Mouse (Mus musculus): Measurements from ENCODE around the gene Clec4n.
A peak's percentile ranks its signal among the peaks of the same experiment; 100 is the strongest.
"Not testable (repeated sequence)": the region's sequence is repeated elsewhere in the genome, so short reads cannot be mapped to it uniquely, and the experiment has no call there.

Clec4n gene

DNA sequence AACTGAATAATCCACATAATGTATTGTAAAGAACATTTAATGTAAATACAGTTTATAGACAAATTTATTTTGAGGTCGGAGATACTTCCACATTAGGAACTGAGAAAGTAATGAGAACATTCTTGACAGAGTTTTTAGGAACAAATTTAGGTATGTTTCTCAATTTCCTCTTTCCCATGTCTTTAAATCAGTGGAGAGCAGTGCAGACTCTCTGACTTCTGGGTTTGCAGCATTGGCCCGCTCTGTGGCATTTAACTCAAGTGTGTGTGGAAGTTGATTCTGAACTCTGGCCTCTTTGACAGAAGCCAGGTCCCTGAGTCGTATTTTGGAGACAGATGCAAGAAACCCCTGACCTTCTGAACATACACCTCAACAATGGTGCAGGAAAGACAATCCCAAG lies at the start of gene Clec4n:
TSS of gene Clec4n (plus strand) at position 200 of the 400 bp plus-strand sequence.
- DNase-seq (ENCODE audit: low read depth, low spot score) = no peak
- H3K27me3 ChIP-seq (ENCODE audit: control insufficient read depth, insufficient read depth, low read length, poor library complexity, severe bottlenecking) = no peaks in the 10 kb centered on the region
- H3K36me3 ChIP-seq (ENCODE audit: control insufficient read depth, insufficient read depth, low read length, poor library complexity, severe bottlenecking) = no peaks in the 10 kb centered on the region

DNA sequence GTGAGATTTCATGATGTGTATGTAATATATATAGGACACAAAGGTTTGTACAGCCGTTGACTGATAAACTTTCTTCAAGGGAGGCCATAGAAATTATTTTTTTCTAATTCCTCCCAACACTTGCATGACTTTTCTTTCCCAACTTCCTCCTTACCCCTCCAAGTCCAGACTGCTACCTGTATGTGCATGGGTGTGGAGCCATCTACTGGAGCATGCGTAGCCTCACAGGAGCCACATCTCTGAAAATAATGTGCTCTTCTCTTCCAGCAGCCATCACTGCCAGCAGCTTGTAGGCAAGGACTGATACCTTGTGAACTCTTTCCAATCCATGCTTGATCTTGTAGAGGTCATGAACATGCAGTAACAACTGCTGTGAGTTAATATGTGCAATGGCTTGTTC lies 44.8 kb upstream of the Clec4n start:
- peak; percentile 3 for DNase-seq (ENCODE audit: low read depth, low spot score)
- not testable (repeated sequence) for H3K36me3 ChIP-seq (ENCODE audit: control insufficient read depth, insufficient read depth, low read length, poor library complexity, severe bottlenecking); H3K27me3 ChIP-seq (ENCODE audit: control insufficient read depth, insufficient read depth, low read length, poor library complexity, severe bottlenecking)

- DNase-seq (ENCODE audit: low read depth, low spot score) = no peak
- Histone ChIP-seq H3K27me3 (ENCODE audit: control insufficient read depth, insufficient read depth, low read length, poor library complexity, severe bottlenecking) (no peaks in the 10 kb centered on the region), H3K36me3 (ENCODE audit: control insufficient read depth, insufficient read depth, low read length, poor library complexity, severe bottlenecking) (no peaks in the 10 kb centered on the region)
Observed at GRCm38 (mm10) chr6:123207187-123208076, 22.2 kb upstream of the Clec4n start.

DNA sequence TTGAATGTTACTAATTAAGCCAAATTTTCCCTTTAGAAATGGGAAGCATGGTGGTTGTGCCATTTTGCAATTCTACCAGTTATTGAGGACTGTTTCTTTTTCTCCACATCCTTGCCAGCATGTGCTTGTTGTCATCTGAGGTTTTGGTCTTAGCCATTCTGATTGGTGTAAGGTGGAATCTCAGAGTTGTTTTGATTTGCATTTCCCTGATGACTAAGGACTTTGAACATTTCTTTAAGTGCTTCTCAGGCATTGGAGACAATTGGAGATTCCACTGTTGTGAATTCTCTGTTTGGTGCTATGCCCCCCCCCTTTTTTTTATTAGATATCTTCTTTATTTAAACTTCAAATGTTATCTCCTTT lies 21.6 kb upstream of the Clec4n start:
- H3K36me3 ChIP-seq (ENCODE audit: control insufficient read depth, insufficient read depth, low read length, poor library complexity, severe bottlenecking); H3K27me3 ChIP-seq (ENCODE audit: control insufficient read depth, insufficient read depth, low read length, poor library complexity, severe bottlenecking); DNase-seq (ENCODE audit: low read depth, low spot score): not testable (repeated sequence)

- Histone ChIP-seq H3K27me3 (ENCODE audit: control insufficient read depth, insufficient read depth, low read length, poor library complexity, severe bottlenecking) (no peaks in the 10 kb centered on the region), H3K36me3 (ENCODE audit: control insufficient read depth, insufficient read depth, low read length, poor library complexity, severe bottlenecking) (no peaks in the 10 kb centered on the region)
- DNase-seq (ENCODE audit: low read depth, low spot score) = no peak
Observed at GRCm38 (mm10) chr6:123211726-123212125, 17.9 kb upstream of the Clec4n start.

GRCm38 (mm10) chr6:123227519-123228166 lies 2.0 kb upstream of the Clec4n start:
- Histone ChIP-seq H3K27me3 (ENCODE audit: control insufficient read depth, insufficient read depth, low read length, poor library complexity, severe bottlenecking) (no peaks in the 10 kb centered on the region), H3K36me3 (ENCODE audit: control insufficient read depth, insufficient read depth, low read length, poor library complexity, severe bottlenecking) (no peaks in the 10 kb centered on the region)
- peak; percentile 1 for DNase-seq (ENCODE audit: low read depth, low spot score)

DNA sequence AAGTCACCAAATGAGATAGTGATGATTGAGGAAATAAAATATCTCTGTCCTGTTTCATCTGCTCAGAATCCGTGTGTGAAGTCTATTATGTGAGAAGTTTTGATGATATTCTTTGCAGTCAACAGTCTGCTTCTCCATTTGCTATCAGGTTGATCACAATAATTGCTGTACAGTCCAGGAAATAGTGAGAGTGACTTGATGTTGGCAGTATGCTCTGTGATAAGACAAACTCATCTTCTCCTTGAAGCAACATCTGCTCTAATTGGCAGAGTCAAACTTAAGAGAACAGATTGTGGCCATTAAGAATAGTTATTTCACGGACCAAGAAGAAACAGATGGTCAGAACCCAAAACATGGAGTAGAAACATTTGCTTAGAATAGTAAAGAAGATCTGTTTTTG lies 1.5 kb downstream of the Clec4n start:
- no peak for DNase-seq (ENCODE audit: low read depth, low spot score)
- Histone ChIP-seq H3K36me3 (ENCODE audit: control insufficient read depth, insufficient read depth, low read length, poor library complexity, severe bottlenecking) (no peaks in the 10 kb centered on the region), H3K27me3 (ENCODE audit: control insufficient read depth, insufficient read depth, low read length, poor library complexity, severe bottlenecking) (no peaks in the 10 kb centered on the region)

- H3K36me3 ChIP-seq (ENCODE audit: control insufficient read depth, insufficient read depth, low read length, poor library complexity, severe bottlenecking) = no peaks in the 10 kb centered on the region
- DNase-seq (ENCODE audit: low read depth, low spot score) = no peak
- no peaks in the 10 kb centered on the region for H3K27me3 ChIP-seq (ENCODE audit: control insufficient read depth, insufficient read depth, low read length, poor library complexity, severe bottlenecking)
Observed at GRCm38 (mm10) chr6:123237582-123237981, 7.9 kb downstream of the Clec4n start.

- H3K27me3 ChIP-seq (ENCODE audit: control insufficient read depth, insufficient read depth, low read length, poor library complexity, severe bottlenecking) = no peaks in the 10 kb centered on the region
- no peak for DNase-seq (ENCODE audit: low read depth, low spot score)
- H3K36me3 ChIP-seq (ENCODE audit: control insufficient read depth, insufficient read depth, low read length, poor library complexity, severe bottlenecking) = no peaks in the 10 kb centered on the region
Observed at GRCm38 (mm10) chr6:123244201-123244600, 14.6 kb downstream of the Clec4n start.

- not testable (repeated sequence) for H3K27me3 ChIP-seq (ENCODE audit: control insufficient read depth, insufficient read depth, low read length, poor library complexity, severe bottlenecking); DNase-seq (ENCODE audit: low read depth, low spot score)
Observed at GRCm38 (mm10) chr6:123248862-123249261, 19.2 kb downstream of the Clec4n start.

DNA sequence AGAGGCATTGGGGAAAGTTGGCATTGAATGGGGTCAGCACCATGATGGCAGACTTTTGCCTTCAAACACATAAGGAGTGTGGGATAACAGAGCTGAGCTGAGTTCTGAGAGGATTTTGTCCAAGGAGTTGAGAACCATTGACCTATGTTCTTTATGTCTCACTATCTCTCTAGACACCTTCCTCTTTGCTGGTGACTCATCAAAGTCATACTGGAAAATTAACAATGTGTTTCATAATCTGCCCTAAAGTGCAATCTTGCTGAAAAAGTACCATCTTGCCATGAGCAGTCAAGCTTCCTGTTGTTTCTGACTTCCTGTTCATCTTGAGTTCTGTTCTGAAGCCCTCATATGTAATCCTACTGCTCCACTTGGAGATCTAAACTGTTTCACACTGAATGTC lies 23.1 kb downstream of the Clec4n start:
- Histone ChIP-seq H3K27me3 (ENCODE audit: control insufficient read depth, insufficient read depth, low read length, poor library complexity, severe bottlenecking) (no peaks in the 10 kb centered on the region), H3K36me3 (ENCODE audit: control insufficient read depth, insufficient read depth, low read length, poor library complexity, severe bottlenecking) (no peaks in the 10 kb centered on the region)

More at GRCm38 (mm10) chr6:123248862-123249261, 19.2 kb downstream of the Clec4n start:
- not testable (repeated sequence) for H3K36me3 ChIP-seq (ENCODE audit: control insufficient read depth, insufficient read depth, low read length, poor library complexity, severe bottlenecking)

DNA sequence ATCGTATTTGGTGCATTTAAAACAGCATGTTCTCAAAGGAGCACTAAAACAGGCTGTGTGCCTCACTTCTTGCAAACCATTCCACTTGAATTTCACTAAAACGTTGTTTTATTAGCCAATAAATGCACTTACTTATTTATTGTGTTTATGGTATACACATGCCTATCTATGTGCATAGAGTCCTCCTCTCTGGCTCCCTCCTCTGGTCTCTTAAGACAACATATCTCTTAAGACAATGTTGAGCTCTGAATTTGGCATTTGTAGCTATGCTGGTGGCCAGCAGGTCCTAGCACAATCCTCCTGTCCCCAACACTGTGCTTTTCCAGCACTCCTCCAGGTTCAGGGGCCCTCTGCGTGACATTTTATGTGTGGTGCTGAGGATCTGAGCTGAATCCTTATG lies 29.3 kb downstream of the Clec4n start:
- Histone ChIP-seq H3K27me3 (ENCODE audit: control insufficient read depth, insufficient read depth, low read length, poor library complexity, severe bottlenecking) (no peaks in the 10 kb centered on the region), H3K36me3 (ENCODE audit: control insufficient read depth, insufficient read depth, low read length, poor library complexity, severe bottlenecking) (no peaks in the 10 kb centered on the region)
- no peak for DNase-seq (ENCODE audit: low read depth, low spot score)

More for the DNA sequence above, 23.1 kb downstream of the Clec4n start:
- no peak for DNase-seq (ENCODE audit: low read depth, low spot score)

DNA sequence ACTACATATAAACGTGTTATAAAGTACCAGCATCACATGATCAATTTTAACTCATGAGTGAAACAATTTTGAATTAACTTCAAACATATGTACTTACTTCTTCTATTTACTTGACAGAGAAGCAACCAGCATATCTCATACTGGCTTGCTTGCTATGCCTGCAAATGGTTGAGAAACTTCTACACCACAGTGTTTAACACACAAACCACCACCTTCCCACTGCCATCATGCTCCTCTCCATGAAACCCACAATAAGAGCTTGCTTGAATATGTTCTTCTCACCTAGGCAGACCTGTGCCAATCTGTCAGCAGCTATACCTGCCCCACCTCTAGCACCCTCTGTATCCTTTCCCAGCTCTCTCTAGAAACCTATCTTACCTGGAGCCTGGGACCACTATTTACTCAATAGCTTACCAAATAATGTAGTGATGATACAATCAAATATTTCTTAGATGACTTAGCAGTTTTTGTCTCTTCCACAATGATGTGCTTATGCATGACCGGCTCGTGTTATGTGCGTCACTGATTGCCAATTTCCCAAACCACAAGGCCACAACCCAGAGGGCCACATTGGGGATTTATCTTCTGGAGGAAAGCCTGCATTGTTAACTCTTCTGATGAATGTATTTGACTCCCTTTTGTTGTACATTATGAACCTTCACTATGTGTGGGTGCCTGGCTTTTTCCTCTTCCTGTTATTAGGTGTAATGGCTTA lies 30.4 kb downstream of the Clec4n start:
- no peaks in the 10 kb centered on the region for H3K36me3 ChIP-seq (ENCODE audit: control insufficient read depth, insufficient read depth, low read length, poor library complexity, severe bottlenecking)
- H3K27me3 ChIP-seq (ENCODE audit: control insufficient read depth, insufficient read depth, low read length, poor library complexity, severe bottlenecking) = no peaks in the 10 kb centered on the region
- no peak for DNase-seq (ENCODE audit: low read depth, low spot score)

GRCm38 (mm10) chr6:123260868-123261267 lies 31.2 kb downstream of the Clec4n start:
- no peak for DNase-seq (ENCODE audit: low read depth, low spot score)
- Histone ChIP-seq H3K36me3 (ENCODE audit: control insufficient read depth, insufficient read depth, low read length, poor library complexity, severe bottlenecking) (no peaks in the 10 kb centered on the region), H3K27me3 (ENCODE audit: control insufficient read depth, insufficient read depth, low read length, poor library complexity, severe bottlenecking) (no peaks in the 10 kb centered on the region)

Measured in splenic B cell, adult 2 months (primary cell).